Mouse (Mus musculus) midbrain, postnatal 0 days (tissue): ENCODE results near the gene Nr2f2. TPM values are rescaled to one million over a fixed set of nuclear protein-coding genes. Genes with fewer than 3 reads are reported as not detected.

ENCODE experiments used
- ATAC-seq: fragments of 200-750 bp; cut with Nextera tagmentation; 2 replicates; pipeline ENCODE4 v1.8.0; 2017; ENCODE audit warnings: moderate number of reproducible peaks, mild to moderate bottlenecking, moderate TSS enrichment, moderate library complexity; ENCODE audit not compliant: low FRiP score
- DNase-seq: peaks from one replicate; pipeline ENCODE4 v3.0.0-alpha.2; 2015; ENCODE audit warnings: low spot score
- H3K27ac ChIP-seq: fragments of 300-500 bp; sonication (generic); 2 replicates; pipeline ENCODE4 v1.5.1; 2014; ENCODE audit warnings: low read depth, mild to moderate bottlenecking, low read length, mixed read lengths
- H3K27me3 ChIP-seq: fragments of 300-500 bp; sonication (generic); 2 replicates; pipeline ENCODE4 v1.6.1; 2014; ENCODE audit warnings: low read length, control low read depth, mixed read lengths; ENCODE audit not compliant: insufficient read depth
- H3K36me3 ChIP-seq: fragments of 300-500 bp; sonication (generic); 2 replicates; pipeline ENCODE4 v1.6.1; 2014; ENCODE audit warnings: low read length, control low read depth, mixed read lengths; ENCODE audit not compliant: insufficient read depth
- H3K4me1 ChIP-seq: fragments of 300-500 bp; sonication (generic); 2 replicates; pipeline ENCODE4 v1.6.1; 2014; ENCODE audit warnings: mild to moderate bottlenecking, control low read depth, antibody characterized with exemption, low read length, mixed read lengths; ENCODE audit not compliant: insufficient read depth
- H3K4me2 ChIP-seq: fragments of 300-500 bp; sonication (generic); 2 replicates; pipeline ENCODE4 v1.6.1; 2014; ENCODE audit warnings: low read depth, mild to moderate bottlenecking, low read length, mixed read lengths; ENCODE audit not compliant: poor library complexity, severe bottlenecking
- H3K4me3 ChIP-seq: fragments of 300-500 bp; sonication (generic); 2 replicates; pipeline ENCODE4 v1.5.1; 2014; ENCODE audit warnings: low read depth, mild to moderate bottlenecking, low read length, moderate library complexity
- H3K9ac ChIP-seq: fragments of 300-500 bp; sonication (generic); replicated peaks from 2 replicates; pipeline ENCODE4 v1.6.1; 2014; ENCODE audit warnings: mild to moderate bottlenecking, low read length, moderate library complexity, mixed read lengths; ENCODE audit not compliant: poor library complexity, severe bottlenecking
- H3K9me3 ChIP-seq: fragments of 300-500 bp; sonication (generic); 2 replicates; pipeline ENCODE4 v1.6.1; 2016; ENCODE audit warnings: low read length, control low read depth
- CTCF ChIP-seq: IDR thresholded peaks from 2 replicates; pipeline ENCODE4 v1.5.1; 2016; ENCODE audit warnings: antibody characterized with exemption, mild to moderate bottlenecking
- WGBS: fragments of 180-500 bp; shearing (Covaris S2); extraction: QIAGEN DNeasy Blood & Tissue Kit; methylation state at CpG from one replicate; pipeline ENCODE4 v1.1.7; 2014; 5-methylcytosine and 5-hydroxymethylcytosine counted together
- polyA plus RNA-seq: library from polyadenylated mRNA; unstranded; fragments of >200 nt; fragmentation: Nextera tagmentation; extraction: Ambion mirVana; gene quantifications from 2 replicates; pipeline ENCODE4 v1.2.1, GENCODE M21; 2015
- total RNA-seq: library from RNA; depleted of rRNA; stranded (reverse); fragments of >200 nt; gene quantifications from 2 replicates; pipeline ENCODE4 v1.2.3, GENCODE M21; 2014

Gene Nr2f2
- total and polyA plus RNA-seq, 2 experiments from 2014 or later = 38.9 to 81.6 TPM

GRCm38 (mm10) chr7:70338265-70338640, 28.3 kb downstream of the Nr2f2 start:
- Histone ChIP-seq H3K4me3 (no peak overlapping the region), H3K9me3 (no peaks in the 10 kb centered on the region), H3K27ac (no peak overlapping the region), H3K27me3 (peaks cover 77% of the 10 kb centered on the region), H3K36me3 (no peaks in the 10 kb centered on the region), H3K4me1 (no peaks in the 10 kb centered on the region), H3K9ac (no peak overlapping the region), H3K4me2 (no peak overlapping the region)
- ATAC-seq = no peak
- WGBS = 12% methylated on average over 7 of the region's 7 CpGs
- TF ChIP-seq CTCF = no peak
- DNase-seq = no peak

DNA sequence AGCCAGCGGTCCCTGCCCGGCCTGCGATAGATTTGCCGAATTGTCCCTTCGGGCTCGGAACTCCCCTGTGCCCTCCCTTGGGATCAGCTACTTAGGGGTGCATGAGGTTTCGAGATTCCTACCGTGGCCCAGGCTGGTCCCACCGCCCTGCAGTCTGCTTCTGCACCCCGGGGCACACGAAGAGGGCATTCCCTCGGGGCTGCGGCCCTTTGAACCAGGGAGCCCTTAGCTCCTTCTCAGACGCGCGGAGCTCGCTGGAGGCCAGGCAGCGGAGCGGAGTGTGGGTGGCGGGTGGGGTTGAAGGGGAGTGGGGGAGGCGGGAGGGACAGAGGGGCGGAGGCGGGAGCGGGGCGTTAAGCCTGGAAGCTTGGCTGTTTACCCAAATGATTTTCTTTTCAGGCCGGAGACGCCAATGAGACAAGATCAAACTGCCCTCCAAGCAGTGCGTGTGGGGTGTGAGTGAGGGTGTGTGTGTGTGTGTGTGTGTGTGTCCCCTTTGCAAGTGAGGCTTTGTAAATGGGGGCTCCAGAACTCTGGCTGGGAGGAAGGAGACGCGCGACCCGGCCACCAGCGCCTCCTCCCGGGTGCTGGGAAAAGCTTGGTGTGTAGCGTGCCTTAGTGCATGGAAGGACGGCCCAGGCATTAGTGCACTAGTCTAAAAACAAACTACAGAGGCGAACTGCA, 28.8 kb downstream of the Nr2f2 start:
- DNase-seq (no peak), ATAC-seq (peak; percentile 35; the same call in 1 of the 2 replicates)
- H3K9ac ChIP-seq = 0 out of 2 replicates have a peak overlapping the region, but pooled peaks have one; percentile 20
- no peaks in the 10 kb centered on the region for H3K4me1 ChIP-seq
- peak overlapping the region; percentile 20; the same call in 1 of the 2 replicates for H3K4me3 ChIP-seq
- peak overlapping the region; percentile 31 for H3K4me2 ChIP-seq
- 3% methylated on average over 37 of the region's 37 CpGs for WGBS
- H3K9me3 ChIP-seq = no peaks in the 10 kb centered on the region
- TF ChIP-seq CTCF = peak; percentile 44
- no peaks in the 10 kb centered on the region for H3K36me3 ChIP-seq
- H3K27me3 ChIP-seq = peaks cover 75% of the 10 kb centered on the region
- H3K27ac ChIP-seq = peak overlapping the region; percentile 48

DNA sequence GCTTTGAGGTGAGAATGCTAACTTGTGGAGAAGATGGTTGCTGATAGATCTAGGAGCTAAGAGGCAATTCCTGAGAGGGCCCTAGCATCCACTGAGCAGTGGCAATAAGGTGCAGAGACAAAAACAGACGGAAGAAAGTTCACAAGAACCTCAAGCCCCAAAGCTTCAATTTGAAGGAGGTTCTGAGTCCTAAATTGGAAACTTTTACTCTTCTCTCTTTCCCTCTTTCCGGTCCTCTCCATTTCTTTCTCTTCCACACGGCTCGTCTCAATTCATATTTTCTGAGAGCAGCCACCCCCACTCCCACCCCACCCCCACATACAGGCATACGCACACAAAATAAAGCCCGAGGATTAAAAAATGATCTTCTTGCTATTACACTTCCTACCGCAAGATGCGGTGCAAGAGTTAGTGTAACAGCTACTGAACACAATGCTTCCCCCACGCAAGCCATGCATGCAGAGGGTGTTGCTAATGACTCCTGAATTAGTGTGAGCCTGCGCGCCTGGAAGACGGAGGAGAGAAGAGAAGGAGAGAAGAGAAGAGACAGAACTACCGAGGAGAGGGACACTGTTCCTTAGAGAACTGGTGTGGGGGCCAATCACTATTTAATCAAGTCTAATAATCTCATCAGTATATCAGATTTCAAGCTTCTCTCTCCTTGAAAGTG, 29.8 kb downstream of the Nr2f2 start:
- H3K9ac ChIP-seq = no peak overlapping the region
- H3K27ac ChIP-seq = no peak overlapping the region
- H3K4me3 ChIP-seq = no peak overlapping the region
- H3K4me2 ChIP-seq = no peak overlapping the region
- ATAC-seq (no peak), DNase-seq (peak; percentile 56)
- peak; percentile 56 for TF ChIP-seq CTCF
- H3K27me3 ChIP-seq = peaks cover 74% of the 10 kb centered on the region
- no peaks in the 10 kb centered on the region for H3K36me3 ChIP-seq
- no peaks in the 10 kb centered on the region for H3K4me1 ChIP-seq
- H3K9me3 ChIP-seq = no peaks in the 10 kb centered on the region
- 16% methylated on average over 13 of the region's 13 CpGs for WGBS

GRCm38 (mm10) chr7:70336126-70336525, 30.4 kb downstream of the Nr2f2 start:
- H3K4me3 ChIP-seq = no peak overlapping the region
- H3K27me3 ChIP-seq = peaks cover 75% of the 10 kb centered on the region
- no peak overlapping the region for H3K4me2 ChIP-seq
- H3K36me3 ChIP-seq = no peaks in the 10 kb centered on the region
- H3K9ac ChIP-seq = no peak overlapping the region
- no peaks in the 10 kb centered on the region for H3K4me1 ChIP-seq
- no peak for ATAC-seq
- WGBS = 18% methylated on average over 3 of the region's 3 CpGs
- H3K9me3 ChIP-seq = no peaks in the 10 kb centered on the region
- no peak overlapping the region for H3K27ac ChIP-seq
- no peak for DNase-seq
- TF ChIP-seq CTCF = no peak

GRCm38 (mm10) chr7:70335411-70335810, 31.1 kb downstream of the Nr2f2 start:
- DNase-seq (no peak), ATAC-seq (no peak)
- Histone ChIP-seq H3K9ac (no peak overlapping the region), H3K4me1 (no peaks in the 10 kb centered on the region), H3K36me3 (no peaks in the 10 kb centered on the region), H3K4me2 (no peak overlapping the region), H3K27ac (no peak overlapping the region), H3K9me3 (no peaks in the 10 kb centered on the region), H3K27me3 (peaks cover 74% of the 10 kb centered on the region), H3K4me3 (no peak overlapping the region)
- no peak for TF ChIP-seq CTCF
- WGBS = 15% methylated on average over 7 of the region's 7 CpGs

GRCm38 (mm10) chr7:70334836-70335235, 31.7 kb downstream of the Nr2f2 start:
- WGBS = under 1% methylated on average over 17 of the region's 17 CpGs
- Histone ChIP-seq H3K9ac (no peak overlapping the region), H3K27me3 (peaks cover 71% of the 10 kb centered on the region), H3K4me1 (no peaks in the 10 kb centered on the region), H3K27ac (no peak overlapping the region; the same call in 1 of the 2 replicates), H3K36me3 (no peaks in the 10 kb centered on the region), H3K4me3 (no peak overlapping the region), H3K4me2 (peak overlapping the region; percentile 19), H3K9me3 (no peaks in the 10 kb centered on the region)
- ATAC-seq = 0 out of 2 replicates have a peak, but pooled peaks have one; percentile 33
- TF ChIP-seq CTCF = peak; percentile 95
- peak; percentile 80 for DNase-seq
